Mouse (Mus musculus) myocyte (in vitro differentiated cells): ENCODE results near the gene Ttc17.

ENCODE experiments used
- CEBPB ChIP-seq: IDR thresholded peaks from 2 replicates; pipeline ENCODE4 v1.6.1; 2011; ENCODE audit warnings: mild to moderate bottlenecking, moderate library complexity; ENCODE audit not compliant: poor library complexity, insufficient read depth, severe bottlenecking
- E2F4 ChIP-seq: IDR thresholded peaks from one replicate; pipeline ENCODE4 v1.6.1; 2011; ENCODE audit warnings: mild to moderate bottlenecking, control low read depth, moderate library complexity; ENCODE audit not compliant: insufficient read depth
- MAX ChIP-seq: IDR thresholded peaks from one replicate; pipeline ENCODE4 v1.6.1; 2011; ENCODE audit warnings: low read depth, mild to moderate bottlenecking, control low read depth
- MYOD1 ChIP-seq, 3 experiments: IDR thresholded peaks; one replicate each; pipeline ENCODE4 v1.6.1; 2011; ENCODE audit warnings: control low read depth in 2 of 3, low read depth in 2 of 3, mild to moderate bottlenecking in 2 of 3, moderate library complexity in 1 of 3; ENCODE audit not compliant: insufficient read length in 2 of 3, control insufficient read depth in 1 of 3
- MYOG ChIP-seq, 3 experiments: IDR thresholded peaks; one replicate each; pipeline ENCODE4 v1.6.1; 2011; ENCODE audit warnings: control low read depth in 2 of 3, low read depth in 2 of 3, mild to moderate bottlenecking in 2 of 3; ENCODE audit not compliant: insufficient read length in 2 of 3, control insufficient read depth in 1 of 3, insufficient read depth in 1 of 3
- POLR2A ChIP-seq: IDR thresholded peaks from one replicate; pipeline ENCODE4 v1.6.1; 2011; ENCODE audit warnings: low read depth, mild to moderate bottlenecking, control low read depth, moderate library complexity; ENCODE audit not compliant: insufficient read length
- POLR2AphosphoS2 ChIP-seq: IDR thresholded peaks from one replicate; pipeline ENCODE4 v1.6.1; 2011; ENCODE audit warnings: low read depth, control low read depth; ENCODE audit not compliant: insufficient read length
- REST ChIP-seq: IDR thresholded peaks from one replicate; pipeline ENCODE4 v1.6.1; 2011; ENCODE audit warnings: mild to moderate bottlenecking, control low read depth, moderate library complexity; ENCODE audit not compliant: insufficient read depth, insufficient read length
- SRF ChIP-seq: IDR thresholded peaks from one replicate; pipeline ENCODE4 v1.6.1; 2011; ENCODE audit warnings: low read depth; ENCODE audit not compliant: control insufficient read depth, insufficient read length
- TCF12 ChIP-seq: IDR thresholded peaks from one replicate; pipeline ENCODE4 v1.6.1; 2011; ENCODE audit warnings: mild to moderate bottlenecking, control low read depth; ENCODE audit not compliant: poor library complexity, insufficient read depth, severe bottlenecking
- TCF3 ChIP-seq: IDR thresholded peaks from one replicate; pipeline ENCODE4 v1.6.1; 2011; ENCODE audit warnings: low read depth, control low read depth; ENCODE audit not compliant: insufficient read length
- USF1 ChIP-seq: IDR thresholded peaks from one replicate; pipeline ENCODE4 v1.6.1; 2011; ENCODE audit warnings: low read depth, mild to moderate bottlenecking, control low read depth, moderate library complexity

DNA sequence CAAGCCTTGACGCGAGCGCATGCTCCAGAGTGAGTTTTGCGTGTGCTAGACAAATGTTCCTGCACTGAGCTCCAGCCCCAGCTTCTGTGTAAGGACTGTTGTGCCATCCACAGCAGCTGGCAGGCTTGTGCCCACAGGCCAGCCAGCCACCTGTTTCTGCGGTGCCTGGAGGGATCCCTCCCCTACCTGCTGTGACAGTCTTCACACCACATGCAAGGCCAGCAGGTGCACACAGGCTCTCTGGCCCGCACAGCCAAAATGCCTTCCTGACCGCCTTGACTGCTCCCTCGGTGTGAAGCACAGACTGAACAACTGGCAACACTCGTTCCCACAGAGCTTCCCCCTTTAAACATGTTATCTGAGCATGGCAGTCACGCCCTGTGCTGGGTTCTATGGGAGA is 102.5 kb downstream of the Ttc17 start:
- TF ChIP-seq POLR2A (no peak), TCF12 (peak; percentile 71), E2F4 (no peak), USF1 (no peak), MAX (no peak), TCF3 (peak; percentile 98), SRF (no peak), REST (no peak), MYOG (IDR thresholded peaks at IDR 0.05; ENCODE audit: control insufficient read depth in 1 of 3, insufficient read depth in 1 of 3, insufficient read length in 2 of 3, low read depth in 2 of 3) (peak; percentile 35 to 99 (median 98)), MYOD1 (IDR thresholded peaks at IDR 0.05; ENCODE audit: control insufficient read depth in 1 of 3, insufficient read length in 2 of 3, low read depth in 2 of 3) (peak in 2 of 3 experiments; percentile 94 to 98), CEBPB (no peak), POLR2AphosphoS2 (no peak)
